Mouse (Mus musculus): ENCODE measurements around the gene Gabrb3. TPM values are rescaled to one million over a fixed set of nuclear protein-coding genes. Genes with fewer than 3 reads are reported as not detected.

The Gabrb3 gene
- polyA plus RNA-seq, 1 experiment from 2014 or later, result 58.9 TPM

GRCm38 (mm10) chr7:57538565-57538964, 119.1 kb downstream of the Gabrb3 start:
- H3K27ac ChIP-seq (replicated peaks), result no peak overlapping the region
- no peaks in the 10 kb centered on the region for H3K27me3 ChIP-seq
- no peaks in the 10 kb centered on the region for H3K4me1 ChIP-seq (replicated peaks)
- H3K9ac ChIP-seq, result no peak overlapping the region
- no peak overlapping the region for H3K4me2 ChIP-seq
- no peak for ATAC-seq (ENCODE audit: low FRiP score, low read depth)
- 25% methylated on average over 7 of the region's 7 CpGs for WGBS
- no peaks in the 10 kb centered on the region for H3K9me3 ChIP-seq
- H3K4me3 ChIP-seq, result no peak overlapping the region
- H3K36me3 ChIP-seq, result no peaks in the 10 kb centered on the region

GRCm38 (mm10) chr7:57560732-57561436, 141.4 kb downstream of the Gabrb3 start:
- Histone ChIP-seq H3K9me3 (no peaks in the 10 kb centered on the region), H3K4me2 (no peak overlapping the region), H3K27ac (replicated peaks) (no peak overlapping the region), H3K27me3 (no peaks in the 10 kb centered on the region), H3K4me1 (replicated peaks) (no peaks in the 10 kb centered on the region), H3K4me3 (no peak overlapping the region), H3K9ac (no peak overlapping the region), H3K36me3 (no peaks in the 10 kb centered on the region)
- WGBS, result 80% methylated on average over 3 of the region's 3 CpGs
- ATAC-seq (ENCODE audit: low FRiP score, low read depth), result no peak

DNA sequence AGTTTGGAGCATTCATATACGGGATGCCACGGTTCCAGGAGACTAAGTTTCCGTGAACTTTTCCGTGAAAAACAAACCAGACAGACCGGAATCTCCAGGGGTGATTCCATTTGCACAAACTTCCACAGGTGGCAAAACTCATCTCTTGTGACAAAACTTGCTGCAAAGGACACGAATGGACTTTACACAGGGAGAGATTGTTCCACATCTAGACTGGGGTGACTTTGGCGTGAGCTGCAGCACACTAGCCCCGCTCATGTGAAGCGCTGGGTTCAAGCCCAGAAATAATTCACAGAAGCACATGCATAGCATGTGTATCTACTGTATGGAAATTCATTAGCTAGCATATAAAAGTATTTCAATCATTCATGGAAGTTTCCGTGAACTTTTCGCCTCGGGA, 144.9 kb downstream of the Gabrb3 start:
- Histone ChIP-seq H3K9ac (no peak overlapping the region), H3K9me3 (no peaks in the 10 kb centered on the region), H3K4me1 (replicated peaks) (no peaks in the 10 kb centered on the region), H3K36me3 (no peaks in the 10 kb centered on the region), H3K4me2 (no peak overlapping the region), H3K27me3 (no peaks in the 10 kb centered on the region), H3K27ac (replicated peaks) (no peak overlapping the region), H3K4me3 (no peak overlapping the region)
- no peak for ATAC-seq (ENCODE audit: low FRiP score, low read depth)
- 94% methylated on average over 12 of the region's 12 CpGs for WGBS

DNA sequence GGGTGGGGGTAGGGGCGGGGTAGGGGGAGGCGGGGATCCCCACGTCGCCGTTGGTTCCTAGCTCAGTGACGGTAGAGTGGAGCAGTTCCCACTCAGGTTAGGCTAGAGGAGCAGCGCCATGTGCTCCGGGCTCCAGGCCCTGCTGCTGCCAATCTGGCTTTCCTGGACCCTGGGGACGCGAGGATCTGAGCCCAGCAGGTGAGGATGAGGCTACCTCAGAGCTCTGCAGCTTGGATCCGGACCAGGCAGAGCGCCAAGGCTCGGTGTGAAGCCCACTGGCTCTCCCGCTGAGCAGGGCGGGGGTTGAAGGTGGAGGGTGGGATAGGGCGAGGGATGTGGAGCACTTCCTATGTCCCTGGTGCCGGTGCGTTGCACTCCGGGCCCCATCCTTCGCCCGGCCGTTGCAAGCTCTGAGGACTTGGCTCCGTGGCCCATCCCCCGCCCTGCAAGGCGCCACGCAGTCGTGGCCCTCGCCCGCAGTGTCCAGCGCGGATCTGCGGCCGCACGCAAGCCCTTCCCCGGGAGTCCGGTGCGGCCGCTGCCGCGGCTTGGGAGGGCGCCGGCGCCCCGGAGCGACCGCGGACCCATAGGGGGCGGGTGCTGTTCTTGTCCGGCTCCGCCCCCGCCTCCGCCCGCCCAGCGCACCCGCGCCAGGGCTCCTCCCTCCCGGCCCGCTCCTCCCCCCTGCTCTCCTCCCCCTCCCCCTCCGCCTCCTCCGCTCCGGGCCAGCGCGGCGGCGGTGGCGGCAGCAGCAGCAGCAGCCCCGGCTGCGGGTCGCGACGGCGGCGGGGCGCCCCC, 171.2 kb downstream of the Gabrb3 start:
- WGBS, result under 1% methylated on average over 63 of the region's 74 CpGs
- Histone ChIP-seq H3K4me3 (peak overlapping the region; percentile 74), H3K9ac (peak overlapping the region; percentile 86)

GRCm38 (mm10) chr7:57591249-57591577, 171.7 kb downstream of the Gabrb3 start:
- Histone ChIP-seq H3K4me2 (peak overlapping the region; percentile 88), H3K4me1 (replicated peaks) (peaks cover 19% of the 10 kb centered on the region), H3K9me3 (no peaks in the 10 kb centered on the region), H3K36me3 (no peaks in the 10 kb centered on the region), H3K9ac (peak overlapping the region; percentile 86), H3K4me3 (peak overlapping the region; percentile 74), H3K27ac (replicated peaks) (peak overlapping the region; percentile 93), H3K27me3 (no peaks in the 10 kb centered on the region)
- ATAC-seq (ENCODE audit: low FRiP score, low read depth), result peak; percentile 82
- 0% methylated on average over 29 of the region's 34 CpGs for WGBS

More for the DNA sequence above, 171.2 kb downstream of the Gabrb3 start:
- peak overlapping the region; percentile 88 for H3K4me2 ChIP-seq
- peak; percentile 93 for ATAC-seq (ENCODE audit: low FRiP score, low read depth)
- peaks cover 19% of the 10 kb centered on the region for H3K4me1 ChIP-seq (replicated peaks)
- no peaks in the 10 kb centered on the region for H3K9me3 ChIP-seq
- H3K27ac ChIP-seq (replicated peaks), result peak overlapping the region; percentile 93
- H3K36me3 ChIP-seq, result no peaks in the 10 kb centered on the region
- no peaks in the 10 kb centered on the region for H3K27me3 ChIP-seq

DNA sequence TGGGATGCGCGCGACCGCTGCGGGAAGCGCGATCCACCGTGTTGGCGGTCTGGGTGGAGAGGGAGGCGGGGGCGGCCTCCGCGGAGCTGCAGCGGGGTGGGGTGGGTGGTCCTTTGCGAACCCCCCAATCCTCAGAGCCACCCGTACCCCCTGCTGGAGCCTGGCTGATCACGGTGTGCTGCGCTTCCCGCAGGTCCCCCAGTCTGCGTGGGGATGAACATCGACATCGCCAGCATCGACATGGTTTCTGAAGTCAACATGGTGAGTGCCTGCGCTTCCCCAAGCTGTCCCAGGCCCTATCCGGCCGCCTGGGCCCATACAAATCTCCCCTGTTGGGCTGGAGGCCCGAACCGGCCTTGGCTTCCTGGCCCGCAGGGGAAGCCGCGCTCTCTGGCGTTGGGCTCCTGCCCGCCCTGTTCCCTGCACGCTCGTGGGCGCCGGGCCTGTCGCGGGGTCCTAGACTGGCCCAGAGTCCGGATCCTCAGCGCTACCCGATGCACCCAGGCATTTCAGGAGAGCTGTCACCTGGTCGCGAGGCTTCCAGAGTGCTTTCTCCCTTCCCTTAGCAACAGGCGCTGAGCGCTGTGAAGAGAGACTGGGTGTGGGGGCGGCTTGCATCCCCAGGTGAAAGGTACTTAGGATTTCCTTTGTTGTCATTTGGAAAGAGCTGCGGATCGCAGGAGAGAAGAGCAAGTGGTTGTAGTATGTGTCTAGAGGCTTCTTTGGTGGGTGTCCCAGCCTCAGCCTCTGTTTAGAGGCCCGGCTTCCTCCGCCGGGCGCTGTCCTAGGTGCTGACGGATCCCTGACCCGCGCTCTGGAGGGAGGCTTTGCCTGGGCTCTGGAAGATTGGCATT, 172.3 kb downstream of the Gabrb3 start:
- Histone ChIP-seq H3K4me1 (replicated peaks) (peaks cover 20% of the 10 kb centered on the region), H3K27ac (replicated peaks) (peak overlapping the region; percentile 93), H3K36me3 (no peaks in the 10 kb centered on the region), H3K9ac (peak overlapping the region; percentile 86), H3K4me2 (peak overlapping the region; percentile 88), H3K4me3 (peak overlapping the region; percentile 74), H3K27me3 (no peaks in the 10 kb centered on the region), H3K9me3 (no peaks in the 10 kb centered on the region)
- WGBS, result under 1% methylated on average over 56 of the region's 56 CpGs
- ATAC-seq (ENCODE audit: low FRiP score, low read depth), result peak; percentile 12

DNA sequence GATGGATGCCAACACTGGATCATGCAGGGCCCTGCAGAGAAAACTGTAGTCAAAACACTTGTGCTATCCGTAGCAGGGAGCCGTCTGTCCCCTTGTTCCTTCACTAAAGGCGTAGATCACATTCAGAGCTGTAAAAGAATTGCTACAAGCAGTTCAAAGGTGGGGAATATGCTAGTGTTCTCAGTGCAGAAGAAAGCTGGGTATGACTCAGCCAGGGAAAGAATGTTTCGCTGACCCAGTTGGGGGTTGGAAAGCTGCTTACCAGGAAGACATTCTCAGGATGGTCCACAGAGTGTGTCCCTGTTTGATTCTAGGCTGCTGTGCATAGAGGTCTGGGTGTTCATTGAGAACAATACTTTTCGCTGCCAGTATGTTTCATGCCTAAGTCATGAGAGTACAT, 177.8 kb downstream of the Gabrb3 start:
- Histone ChIP-seq H3K9ac (no peak overlapping the region), H3K4me2 (no peak overlapping the region), H3K27me3 (no peaks in the 10 kb centered on the region), H3K27ac (replicated peaks) (no peak overlapping the region), H3K36me3 (no peaks in the 10 kb centered on the region), H3K4me1 (replicated peaks) (peaks cover 23% of the 10 kb centered on the region), H3K4me3 (no peak overlapping the region), H3K9me3 (no peaks in the 10 kb centered on the region)
- WGBS, result 66% methylated on average over 5 of the region's 5 CpGs
- ATAC-seq (ENCODE audit: low FRiP score, low read depth), result no peak

DNA sequence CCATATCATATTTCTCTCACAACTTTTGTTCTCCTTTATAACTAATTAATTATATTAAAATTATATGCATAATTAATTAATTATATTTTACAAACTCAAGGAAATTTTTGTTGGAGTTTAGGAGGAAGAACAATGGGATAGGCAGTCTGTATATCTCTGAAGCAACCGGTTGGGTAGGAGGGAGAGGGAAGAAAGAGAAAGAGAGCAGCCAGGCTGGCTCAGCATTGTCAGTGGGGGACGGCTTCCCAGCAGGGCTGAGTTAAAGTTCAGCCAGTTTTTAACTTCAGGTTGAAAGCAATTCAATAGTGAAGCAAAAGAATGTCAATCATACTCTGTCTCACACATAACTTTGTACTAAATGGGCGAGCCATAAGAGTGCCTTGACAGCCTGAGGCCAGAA, 199.2 kb downstream of the Gabrb3 start:
- Histone ChIP-seq H3K9me3 (no peaks in the 10 kb centered on the region), H3K4me1 (replicated peaks) (no peaks in the 10 kb centered on the region), H3K36me3 (no peaks in the 10 kb centered on the region), H3K9ac (no peak overlapping the region), H3K4me2 (no peak overlapping the region), H3K27ac (replicated peaks) (no peak overlapping the region), H3K27me3 (no peaks in the 10 kb centered on the region), H3K4me3 (no peak overlapping the region)
- no peak for ATAC-seq (ENCODE audit: low FRiP score, low read depth)
- 11% methylated on average over 3 of the region's 3 CpGs for WGBS

DNA sequence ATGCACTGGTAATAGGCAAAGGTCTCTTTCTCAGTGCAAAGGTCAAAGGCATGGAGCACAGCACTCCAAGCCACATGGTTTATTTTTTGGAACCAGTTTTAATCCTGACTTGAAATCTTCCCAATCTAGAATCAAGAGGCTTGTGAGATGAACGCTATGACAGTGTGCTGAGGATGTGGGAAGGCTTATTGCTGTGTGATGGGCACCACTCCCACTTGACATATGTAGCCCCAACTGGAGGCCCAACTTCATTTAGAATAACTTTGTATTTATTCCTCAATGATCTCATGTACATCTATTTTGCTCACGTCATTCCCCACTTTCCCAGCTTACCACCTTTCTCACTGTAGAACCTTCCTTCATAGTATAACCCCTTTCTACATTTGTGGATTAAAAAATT, 200.5 kb downstream of the Gabrb3 start:
- no peak overlapping the region for H3K4me2 ChIP-seq
- no peaks in the 10 kb centered on the region for H3K36me3 ChIP-seq
- no peaks in the 10 kb centered on the region for H3K9me3 ChIP-seq
- H3K27ac ChIP-seq (replicated peaks), result no peak overlapping the region
- WGBS, result 82% methylated on average over 2 of the region's 2 CpGs
- no peak overlapping the region for H3K4me3 ChIP-seq
- H3K9ac ChIP-seq, result no peak overlapping the region
- H3K4me1 ChIP-seq (replicated peaks), result no peaks in the 10 kb centered on the region
- no peaks in the 10 kb centered on the region for H3K27me3 ChIP-seq
- no peak for ATAC-seq (ENCODE audit: low FRiP score, low read depth)

DNA sequence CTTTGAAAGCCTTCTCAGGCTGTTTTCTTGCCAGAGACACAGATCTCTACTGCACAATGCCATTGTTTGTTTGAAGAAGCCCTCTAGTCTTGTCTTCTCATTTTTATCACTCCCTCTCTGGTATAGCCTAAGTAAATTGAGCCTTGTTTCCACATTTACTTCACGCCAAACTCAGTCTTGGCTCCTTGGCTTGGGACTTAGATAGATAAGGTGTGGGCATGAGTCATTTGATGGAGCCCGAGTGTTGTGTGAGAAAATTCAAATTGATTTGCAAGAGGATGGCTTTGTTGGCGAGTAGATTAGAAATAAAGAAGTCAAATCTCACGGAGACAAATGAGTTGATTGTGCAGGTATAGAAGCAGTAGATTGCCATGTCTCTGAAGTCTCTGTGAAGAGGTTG, 204.2 kb downstream of the Gabrb3 start:
- H3K9ac ChIP-seq, result no peak overlapping the region
- ATAC-seq (ENCODE audit: low FRiP score, low read depth), result no peak
- H3K4me3 ChIP-seq, result no peak overlapping the region

GRCm38 (mm10) chr7:57635026-57635425, 215.5 kb downstream of the Gabrb3 start:
- 0 out of 2 replicates have a peak, but pooled peaks cover 8% of the 10 kb centered on the region for H3K4me1 ChIP-seq (replicated peaks)
- no peaks in the 10 kb centered on the region for H3K9me3 ChIP-seq
- WGBS, result 69% methylated on average over 4 of the region's 4 CpGs
- ATAC-seq (ENCODE audit: low FRiP score, low read depth), result no peak
- no peak overlapping the region for H3K27ac ChIP-seq (replicated peaks)
- H3K4me2 ChIP-seq, result no peak overlapping the region
- no peak overlapping the region for H3K4me3 ChIP-seq
- H3K36me3 ChIP-seq, result no peaks in the 10 kb centered on the region
- H3K9ac ChIP-seq, result no peak overlapping the region
- H3K27me3 ChIP-seq, result no peaks in the 10 kb centered on the region

More for the DNA sequence above, 204.2 kb downstream of the Gabrb3 start:
- 87% methylated on average over 4 of the region's 4 CpGs for WGBS
- Histone ChIP-seq H3K27me3 (no peaks in the 10 kb centered on the region), H3K36me3 (no peaks in the 10 kb centered on the region), H3K27ac (replicated peaks) (no peak overlapping the region), H3K9me3 (no peaks in the 10 kb centered on the region), H3K4me1 (replicated peaks) (no peaks in the 10 kb centered on the region), H3K4me2 (no peak overlapping the region)

DNA sequence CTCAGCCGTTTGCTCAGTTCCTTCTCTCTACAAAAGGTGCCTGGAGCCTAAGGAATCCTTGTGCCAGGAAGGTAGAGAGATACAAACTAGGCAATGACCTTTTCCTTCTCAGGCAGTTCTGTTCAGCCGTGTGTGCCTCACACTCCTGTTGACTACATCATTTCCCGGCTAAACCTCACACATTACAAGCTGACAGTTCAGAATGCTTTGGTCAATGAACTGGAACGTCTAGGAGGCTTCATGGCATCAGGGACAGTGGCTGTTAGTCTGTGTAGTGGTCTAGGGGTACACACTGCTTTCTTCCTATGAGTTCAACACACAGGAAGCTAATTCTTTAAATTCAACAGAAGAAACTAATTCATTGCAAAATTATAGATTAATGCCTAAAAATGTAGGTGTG, 216.2 kb downstream of the Gabrb3 start:
- ATAC-seq (ENCODE audit: low FRiP score, low read depth), result no peak
- H3K9ac ChIP-seq, result no peak overlapping the region
- H3K27me3 ChIP-seq, result no peaks in the 10 kb centered on the region
- 0 out of 2 replicates have a peak, but pooled peaks cover 8% of the 10 kb centered on the region for H3K4me1 ChIP-seq (replicated peaks)
- H3K27ac ChIP-seq (replicated peaks), result no peak overlapping the region
- WGBS, result 54% methylated on average over 4 of the region's 4 CpGs
- H3K4me2 ChIP-seq, result no peak overlapping the region
- H3K4me3 ChIP-seq, result no peak overlapping the region
- H3K9me3 ChIP-seq, result no peaks in the 10 kb centered on the region
- no peaks in the 10 kb centered on the region for H3K36me3 ChIP-seq
